Mouse (Mus musculus) liver, adult 2 months (tissue): ENCODE results near the gene Cartpt. TPM values are rescaled to one million over a fixed set of nuclear protein-coding genes. Genes with fewer than 3 reads are reported as not detected.

Source experiments
- DNase-seq: peaks from one replicate; pipeline ENCODE4 v3.0.0-alpha.2; 2011; ENCODE audit warnings: low read depth, low spot score; ENCODE audit errors: extremely low read depth
- H3K27ac ChIP-seq: fragments of 200-500 bp; replicated peaks from 2 replicates; pipeline ENCODE4 v1.5.1; 2012; ENCODE audit warnings: low read depth, mild to moderate bottlenecking, control low read depth, inconsistent platforms, low read length; ENCODE audit not compliant: insufficient read depth
- H3K27me3 ChIP-seq: fragments of 200-500 bp; 2 replicates; pipeline ENCODE4 v1.6.1; 2012; ENCODE audit warnings: mild to moderate bottlenecking, moderate library complexity, low read length, inconsistent platforms; ENCODE audit not compliant: control insufficient read depth, insufficient read depth
- H3K36me3 ChIP-seq: fragments of 200-500 bp; 2 replicates; pipeline ENCODE4 v1.6.1; 2012; ENCODE audit warnings: low read length, inconsistent platforms; ENCODE audit not compliant: control insufficient read depth, insufficient read depth
- H3K4me1 ChIP-seq: fragments of 200-500 bp; 2 replicates; pipeline ENCODE4 v1.6.1; 2011; ENCODE audit warnings: low read length; ENCODE audit not compliant: control insufficient read depth, insufficient read depth
- H3K4me3 ChIP-seq: fragments of 200-500 bp; 2 replicates; pipeline ENCODE4 v1.5.1; 2011; ENCODE audit warnings: low read depth, mild to moderate bottlenecking, control low read depth, low read length, moderate library complexity; ENCODE audit not compliant: insufficient read depth
- H3K79me2 ChIP-seq: fragments of 200-500 bp; 2 replicates; pipeline ENCODE4 v1.6.1; 2012; ENCODE audit warnings: inconsistent platforms, mild to moderate bottlenecking, low read length, moderate library complexity; ENCODE audit not compliant: control insufficient read depth, insufficient read depth
- H3K9ac ChIP-seq: fragments of 200-500 bp; 2 replicates; pipeline ENCODE4 v1.6.1; 2012; ENCODE audit warnings: low read depth, mild to moderate bottlenecking, control low read depth, inconsistent platforms, low read length
- CTCF ChIP-seq: fragments of 200-500 bp; IDR thresholded peaks from 2 replicates; pipeline ENCODE4 v1.5.1; 2011; ENCODE audit warnings: low read depth, low read length, control low read depth
- POLR2A ChIP-seq: fragments of 200-500 bp; IDR thresholded peaks from 2 replicates; pipeline ENCODE4 v1.6.1; 2011; ENCODE audit warnings: low read length, control low read depth; ENCODE audit not compliant: insufficient read depth; ENCODE audit errors: extremely low read depth
- WGBS: fragments of 180-500 bp; shearing (Covaris S2); methylation state at CpG from one replicate; pipeline ENCODE4 v1.1.7; 2018; 5-methylcytosine and 5-hydroxymethylcytosine counted together
- polyA plus RNA-seq: library from polyadenylated mRNA; depleted of rRNA; stranded (reverse); fragments of >200 nt; gene quantifications from 2 replicates; pipeline ENCODE4 v1.2.3, GENCODE M21; 2012; rRNA removed
- total RNA-seq: library from RNA; depleted of rRNA; stranded (reverse); fragments of >200 nt; gene quantifications from 2 replicates; pipeline ENCODE4 v1.2.3, GENCODE M21; 2014; rRNA removed

Cartpt gene
- total RNA-seq (not detected in 2 replicates), polyA plus RNA-seq (not detected in 2 replicates)

- WGBS = 52% methylated on average over 9 of the region's 9 CpGs
- TF ChIP-seq CTCF (no peak), POLR2A (no peak)
- Histone ChIP-seq H3K4me1 (no peaks in the 10 kb centered on the region), H3K27me3 (peaks cover 21% of the 10 kb centered on the region), H3K4me3 (no peak within 1 kb of the TSS), H3K27ac (no peak within 1 kb of the TSS), H3K36me3 (no peaks in the 10 kb centered on the region), H3K9ac (no peak within 1 kb of the TSS), H3K79me2 (no peaks in the 10 kb centered on the region)
- no peak for DNase-seq
Measured at GRCm38 (mm10) chr13:99900965-99901364, at the start of gene Cartpt. Gene Cartpt, minus strand, starts transcription at chr13:99901091.

GRCm38 (mm10) chr13:99947417-99947816 is 46.5 kb upstream of the Cartpt start:
- TF ChIP-seq CTCF = no peak
- no peak for TF ChIP-seq POLR2A
- Histone ChIP-seq H3K36me3 (peaks cover 32% of the 10 kb centered on the region), H3K4me3 (no peak overlapping the region), H3K9ac (no peak overlapping the region), H3K27ac (no peak overlapping the region), H3K4me1 (no peaks in the 10 kb centered on the region), H3K27me3 (no peaks in the 10 kb centered on the region), H3K79me2 (no peaks in the 10 kb centered on the region)
- no peak for DNase-seq
- WGBS = 75% methylated on average over 4 of the region's 4 CpGs

- Histone ChIP-seq H3K4me1 (no peaks in the 10 kb centered on the region), H3K27me3 (no peaks in the 10 kb centered on the region), H3K79me2 (no peaks in the 10 kb centered on the region), H3K36me3 (peaks cover 10% of the 10 kb centered on the region; the same call in 1 of the 2 replicates), H3K27ac (no peak overlapping the region), H3K4me3 (no peak overlapping the region), H3K9ac (no peak overlapping the region)
- TF ChIP-seq CTCF (peak; percentile 20; the same call in 1 of the 2 replicates), POLR2A (no peak)
- WGBS = 94% methylated on average over 2 of the region's 2 CpGs
- DNase-seq = no peak
Measured at GRCm38 (mm10) chr13:99943525-99943924, 42.6 kb upstream of the Cartpt start.

GRCm38 (mm10) chr13:99940601-99941000 is 39.7 kb upstream of the Cartpt start:
- Histone ChIP-seq H3K36me3 (peaks cover 3% of the 10 kb centered on the region; the same call in 1 of the 2 replicates), H3K9ac (no peak overlapping the region), H3K27me3 (no peaks in the 10 kb centered on the region), H3K4me3 (no peak overlapping the region), H3K4me1 (no peaks in the 10 kb centered on the region), H3K27ac (no peak overlapping the region), H3K79me2 (no peaks in the 10 kb centered on the region)
- TF ChIP-seq POLR2A (no peak), CTCF (no peak)
- DNase-seq = no peak
- WGBS = 36% methylated on average over 2 of the region's 2 CpGs

GRCm38 (mm10) chr13:99939320-99939671 is 38.4 kb upstream of the Cartpt start:
- no peaks in the 10 kb centered on the region for H3K27me3 ChIP-seq
- H3K9ac ChIP-seq = no peak overlapping the region
- TF ChIP-seq POLR2A (no peak), CTCF (no peak)
- DNase-seq = no peak
- H3K27ac ChIP-seq = no peak overlapping the region
- H3K4me3 ChIP-seq = no peak overlapping the region
- 83% methylated on average over 8 of the region's 8 CpGs for WGBS
- no peaks in the 10 kb centered on the region for H3K36me3 ChIP-seq
- no peaks in the 10 kb centered on the region for H3K4me1 ChIP-seq
- H3K79me2 ChIP-seq = no peaks in the 10 kb centered on the region

GRCm38 (mm10) chr13:99938606-99939319 is 37.9 kb upstream of the Cartpt start:
- Histone ChIP-seq H3K79me2 (no peaks in the 10 kb centered on the region), H3K4me1 (no peaks in the 10 kb centered on the region), H3K27me3 (no peaks in the 10 kb centered on the region), H3K36me3 (no peaks in the 10 kb centered on the region), H3K27ac (no peak overlapping the region), H3K9ac (no peak overlapping the region), H3K4me3 (no peak overlapping the region)
- no peak for TF ChIP-seq CTCF
- TF ChIP-seq POLR2A = no peak
- WGBS = 76% methylated on average over 10 of the region's 10 CpGs
- no peak for DNase-seq
